Mouse (Mus musculus) cortical plate, adult 2 months (tissue): ENCODE results near the gene Aip.

Experiments used
- CTCF ChIP-seq: fragments of 200-500 bp; IDR thresholded peaks from 2 replicates; pipeline ENCODE4 v1.5.1; 2011; ENCODE audit warnings: mild to moderate bottlenecking, control low read depth, low read length; ENCODE audit not compliant: insufficient read depth; ENCODE audit errors: extremely low read depth
- POLR2A ChIP-seq: fragments of 200-500 bp; IDR thresholded peaks from 2 replicates; pipeline ENCODE4 v1.6.1; 2011; ENCODE audit warnings: mild to moderate bottlenecking, low read length, control low read depth; ENCODE audit not compliant: insufficient read depth; ENCODE audit errors: extremely low read depth

GRCm38 (mm10) chr19:4092750-4093149 lies 32.9 kb downstream of the Aip start:
- TF ChIP-seq CTCF (no peak), POLR2A (no peak)
